Mouse (Mus musculus): ENCODE measurements at regions not wholly inside any gene's neighbourhood (a gene's known extent, or its start where the extent isn't known, plus 50 kb on each side); places are given as distances from the start of the nearest gene placed in this dataset.

DNA sequence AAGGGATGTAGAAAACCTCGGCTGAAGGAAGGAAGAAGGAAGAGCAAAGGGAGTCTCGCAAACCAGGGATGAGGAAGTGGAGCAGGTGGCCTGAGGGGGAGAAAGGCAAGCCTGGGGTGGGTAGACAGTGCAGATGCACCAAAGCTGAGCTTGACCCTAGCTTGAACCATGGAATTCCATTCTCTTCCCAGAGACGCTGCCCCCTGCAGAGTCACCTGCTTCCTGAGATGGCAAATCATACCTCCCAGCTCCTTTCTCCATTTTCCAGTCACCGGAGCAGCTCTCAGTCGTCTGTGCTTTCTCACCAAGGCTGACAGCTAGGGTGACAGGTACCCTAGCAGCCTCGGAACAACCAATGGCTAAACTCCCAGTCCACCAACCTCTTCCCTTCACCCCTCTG is 197.0 kb downstream of the Gm9195 start:
- Histone ChIP-seq H3K9me3 (ENCODE audit: control insufficient read depth, low read length) (no peaks in the 10 kb centered on the region), H3K4me1 (ENCODE audit: control insufficient read depth, insufficient read depth, low read length) (no peaks in the 10 kb centered on the region), H3K27ac (ENCODE audit: low read depth, low read length) (no peak overlapping the region), H3K9ac (ENCODE audit: low read length) (no peak overlapping the region), H3K27me3 (ENCODE audit: control insufficient read depth, insufficient read depth, low read length) (no peaks in the 10 kb centered on the region), H3K36me3 (ENCODE audit: control insufficient read depth, insufficient read depth, low read length) (no peaks in the 10 kb centered on the region), H3K4me3 (ENCODE audit: low read depth, low read length) (no peak overlapping the region), H3K4me2 (ENCODE audit: low read depth) (no peak overlapping the region)
- ATAC-seq (ENCODE audit: insufficient read depth, low FRiP score, low TSS enrichment) (no peak), DNase-seq (ENCODE audit: low spot score) (no peak)
- 28% methylated on average over 6 of the region's 6 CpGs for WGBS

DNA sequence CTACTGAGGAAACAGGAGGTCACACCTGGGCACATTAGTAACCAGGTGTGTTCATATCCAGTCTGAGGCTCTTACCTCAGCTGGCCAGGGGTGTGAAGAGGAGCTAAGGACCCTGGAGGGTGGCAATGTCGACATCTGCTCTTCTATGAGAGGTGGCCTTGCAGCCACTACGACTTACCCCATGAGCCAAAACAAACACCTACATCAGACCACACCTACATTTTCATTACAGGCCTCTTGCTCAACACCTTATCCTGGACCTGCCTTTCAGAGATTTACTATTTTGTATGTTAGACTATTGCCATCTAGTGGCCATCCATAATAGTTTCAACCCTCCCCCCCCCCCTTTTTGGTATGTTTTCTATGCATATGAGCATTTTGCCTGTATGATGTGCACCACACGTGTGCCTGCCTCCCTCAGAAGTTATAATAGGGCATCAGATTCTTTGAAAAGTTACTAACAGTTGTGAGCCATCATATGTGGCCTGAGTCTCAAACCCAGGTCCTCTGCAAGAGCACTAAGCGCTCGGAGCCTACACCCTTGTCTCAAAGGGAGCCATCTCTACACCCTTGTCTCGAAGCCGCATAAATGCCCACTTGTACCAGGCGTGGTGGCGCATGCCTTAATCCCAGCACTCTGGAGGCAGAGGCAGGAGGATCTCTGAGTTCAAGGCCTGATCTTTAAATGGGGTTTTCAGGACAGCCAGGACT is 197.8 kb downstream of the Gm9195 start:
- DNase-seq (ENCODE audit: low spot score): peak; percentile 35
- Histone ChIP-seq H3K36me3 (ENCODE audit: control insufficient read depth, insufficient read depth, low read length) (no peaks in the 10 kb centered on the region), H3K4me1 (ENCODE audit: control insufficient read depth, insufficient read depth, low read length) (no peaks in the 10 kb centered on the region), H3K4me3 (ENCODE audit: low read depth, low read length) (no peak overlapping the region), H3K27me3 (ENCODE audit: control insufficient read depth, insufficient read depth, low read length) (no peaks in the 10 kb centered on the region), H3K9me3 (ENCODE audit: control insufficient read depth, low read length) (no peaks in the 10 kb centered on the region), H3K9ac (ENCODE audit: low read length) (no peak overlapping the region), H3K27ac (ENCODE audit: low read depth, low read length) (no peak overlapping the region), H3K4me2 (ENCODE audit: low read depth) (no peak overlapping the region)
- 68% methylated on average over 9 of the region's 9 CpGs for whole genome bisulfite sequencing
- no peak for ATAC-seq (ENCODE audit: insufficient read depth, low FRiP score, low TSS enrichment)

DNA sequence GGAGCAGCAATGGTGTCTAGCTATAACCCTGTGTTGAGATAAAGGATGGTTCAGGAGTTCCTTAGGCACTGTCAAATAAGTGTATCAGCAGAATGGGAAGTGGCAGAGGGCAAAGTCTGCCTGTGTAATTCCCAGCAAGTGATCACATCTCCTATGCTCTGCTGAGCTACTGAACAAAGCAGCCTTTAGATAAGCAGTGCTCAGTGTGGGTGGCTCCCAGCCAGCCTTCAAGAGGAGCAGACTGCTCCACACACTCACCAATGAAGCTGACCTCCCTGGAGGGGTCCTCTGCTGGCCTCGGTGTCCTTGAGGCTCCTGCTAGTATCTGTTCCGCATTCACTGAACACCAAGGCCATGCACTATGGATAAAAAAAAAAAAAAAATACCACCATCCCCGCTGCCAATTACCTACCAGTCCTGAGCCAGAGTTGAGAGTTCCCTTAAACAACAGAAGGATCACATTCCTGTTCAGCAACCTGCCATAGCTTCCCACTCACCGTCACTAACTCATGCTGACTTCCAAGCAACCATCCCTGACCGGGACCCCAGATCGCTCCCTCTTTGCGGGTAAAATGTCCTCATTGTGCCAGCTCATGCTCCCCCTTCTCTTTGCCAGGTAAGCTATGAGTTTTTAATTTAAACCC is 198.9 kb downstream of the Gm9195 start:
- ATAC-seq (ENCODE audit: insufficient read depth, low FRiP score, low TSS enrichment) (no peak), DNase-seq (ENCODE audit: low spot score) (no peak)
- Histone ChIP-seq H3K36me3 (ENCODE audit: control insufficient read depth, insufficient read depth, low read length) (no peaks in the 10 kb centered on the region), H3K4me3 (ENCODE audit: low read depth, low read length) (no peak overlapping the region), H3K27me3 (ENCODE audit: control insufficient read depth, insufficient read depth, low read length) (no peaks in the 10 kb centered on the region), H3K4me2 (ENCODE audit: low read depth) (no peak overlapping the region), H3K9ac (ENCODE audit: low read length) (no peak overlapping the region), H3K9me3 (ENCODE audit: control insufficient read depth, low read length) (no peaks in the 10 kb centered on the region), H3K4me1 (ENCODE audit: control insufficient read depth, insufficient read depth, low read length) (no peaks in the 10 kb centered on the region), H3K27ac (ENCODE audit: low read depth, low read length) (no peak overlapping the region)
- 85% methylated on average over 7 of the region's 7 CpGs for WGBS

DNA sequence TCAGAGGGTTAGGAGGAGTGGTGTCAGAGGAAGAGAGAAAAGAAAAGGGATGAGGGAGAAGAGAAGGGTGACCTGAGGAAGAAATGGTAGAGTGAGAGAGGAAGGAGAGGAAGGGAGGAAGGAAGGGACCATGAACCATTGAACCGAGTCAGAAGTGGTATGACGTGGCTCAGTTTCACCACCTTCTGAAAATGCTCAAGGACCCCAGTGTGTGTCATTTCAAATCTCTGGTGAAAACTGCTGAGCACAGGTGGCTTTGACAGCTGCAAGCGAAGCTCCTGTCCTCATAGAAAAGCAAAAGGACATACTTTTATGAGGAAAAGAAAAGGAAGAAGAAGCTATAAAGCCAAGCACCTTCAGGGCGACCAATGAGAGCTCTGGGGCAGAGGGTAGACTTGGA is 214.3 kb downstream of the Gm9195 start:
- H3K9me3 ChIP-seq (ENCODE audit: control insufficient read depth, low read length): no peaks in the 10 kb centered on the region
- no peak overlapping the region for H3K9ac ChIP-seq (ENCODE audit: low read length)
- no peak for ATAC-seq (ENCODE audit: insufficient read depth, low FRiP score, low TSS enrichment)

DNA sequence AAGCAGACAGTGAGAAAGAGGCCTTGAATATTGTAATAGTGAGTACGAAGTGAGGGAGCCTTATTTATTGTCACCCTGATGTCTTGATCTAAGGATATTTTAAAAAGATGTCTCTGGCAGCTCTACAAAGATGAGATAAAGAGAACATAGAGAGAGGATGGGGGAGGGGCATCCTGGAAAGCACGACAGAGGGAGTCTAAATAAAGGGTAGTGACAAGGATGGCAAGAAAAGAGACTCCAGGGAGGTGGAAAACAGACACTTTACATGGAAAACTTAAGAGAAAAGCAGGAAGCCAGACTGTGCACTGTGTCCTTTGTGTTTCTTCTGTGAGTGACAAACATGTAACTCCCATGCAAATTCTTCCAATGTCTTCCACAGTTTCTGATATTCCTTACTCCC is 232.4 kb downstream of the Gm9195 start:
- H3K4me3 ChIP-seq (ENCODE audit: low read depth, low read length): no peak overlapping the region
- no peak overlapping the region for H3K9ac ChIP-seq (ENCODE audit: low read length)
- DNase-seq (ENCODE audit: low spot score) (no peak), ATAC-seq (ENCODE audit: insufficient read depth, low FRiP score, low TSS enrichment) (no peak)
- H3K36me3 ChIP-seq (ENCODE audit: control insufficient read depth, insufficient read depth, low read length): no peaks in the 10 kb centered on the region
- H3K4me2 ChIP-seq (ENCODE audit: low read depth): no peak overlapping the region
- H3K4me1 ChIP-seq (ENCODE audit: control insufficient read depth, insufficient read depth, low read length): no peaks in the 10 kb centered on the region
- H3K27me3 ChIP-seq (ENCODE audit: control insufficient read depth, insufficient read depth, low read length): no peaks in the 10 kb centered on the region
- H3K27ac ChIP-seq (ENCODE audit: low read depth, low read length): no peak overlapping the region
- WGBS: 62% methylated on average over 2 of the region's 2 CpGs
- no peaks in the 10 kb centered on the region for H3K9me3 ChIP-seq (ENCODE audit: control insufficient read depth, low read length)

More for the DNA sequence above, 214.3 kb downstream of the Gm9195 start:
- H3K27ac ChIP-seq (ENCODE audit: low read depth, low read length): no peak overlapping the region
- no peaks in the 10 kb centered on the region for H3K27me3 ChIP-seq (ENCODE audit: control insufficient read depth, insufficient read depth, low read length)
- no peak overlapping the region for H3K4me2 ChIP-seq (ENCODE audit: low read depth)
- no peaks in the 10 kb centered on the region for H3K36me3 ChIP-seq (ENCODE audit: control insufficient read depth, insufficient read depth, low read length)
- no peak overlapping the region for H3K4me3 ChIP-seq (ENCODE audit: low read depth, low read length)
- no peak for DNase-seq (ENCODE audit: low spot score)
- H3K4me1 ChIP-seq (ENCODE audit: control insufficient read depth, insufficient read depth, low read length): no peaks in the 10 kb centered on the region
- 82% methylated on average over 4 of the region's 4 CpGs for WGBS

DNA sequence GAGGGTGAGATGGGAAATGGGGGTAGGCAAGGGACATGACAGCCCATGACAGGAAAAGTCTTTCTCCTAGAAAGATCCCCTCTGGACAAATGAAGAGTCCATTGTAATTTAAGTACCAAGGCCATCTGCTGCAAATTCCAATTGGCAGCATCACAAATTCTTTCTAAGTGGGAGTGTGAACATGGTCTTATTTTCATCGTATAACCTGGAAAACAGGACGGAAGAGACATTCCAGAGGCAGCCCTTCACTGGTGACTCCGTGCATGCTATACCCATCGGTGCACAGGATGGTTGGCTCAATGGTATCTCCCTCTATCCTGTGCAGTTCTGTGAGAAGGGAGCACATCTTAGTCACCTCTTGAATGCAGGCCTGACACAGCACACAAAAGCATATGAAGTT is 249.8 kb downstream of the Gm9195 start:
- H3K27ac ChIP-seq (ENCODE audit: low read depth, low read length): no peak overlapping the region
- H3K9ac ChIP-seq (ENCODE audit: low read length): no peak overlapping the region
- H3K4me2 ChIP-seq (ENCODE audit: low read depth): no peak overlapping the region
- H3K4me1 ChIP-seq (ENCODE audit: control insufficient read depth, insufficient read depth, low read length): no peaks in the 10 kb centered on the region
- WGBS: 91% methylated on average over 4 of the region's 4 CpGs
- H3K4me3 ChIP-seq (ENCODE audit: low read depth, low read length): no peak overlapping the region
- no peaks in the 10 kb centered on the region for H3K27me3 ChIP-seq (ENCODE audit: control insufficient read depth, insufficient read depth, low read length)
- ATAC-seq (ENCODE audit: insufficient read depth, low FRiP score, low TSS enrichment): no peak
- no peaks in the 10 kb centered on the region for H3K9me3 ChIP-seq (ENCODE audit: control insufficient read depth, low read length)
- DNase-seq (ENCODE audit: low spot score): no peak
- H3K36me3 ChIP-seq (ENCODE audit: control insufficient read depth, insufficient read depth, low read length): no peaks in the 10 kb centered on the region

DNA sequence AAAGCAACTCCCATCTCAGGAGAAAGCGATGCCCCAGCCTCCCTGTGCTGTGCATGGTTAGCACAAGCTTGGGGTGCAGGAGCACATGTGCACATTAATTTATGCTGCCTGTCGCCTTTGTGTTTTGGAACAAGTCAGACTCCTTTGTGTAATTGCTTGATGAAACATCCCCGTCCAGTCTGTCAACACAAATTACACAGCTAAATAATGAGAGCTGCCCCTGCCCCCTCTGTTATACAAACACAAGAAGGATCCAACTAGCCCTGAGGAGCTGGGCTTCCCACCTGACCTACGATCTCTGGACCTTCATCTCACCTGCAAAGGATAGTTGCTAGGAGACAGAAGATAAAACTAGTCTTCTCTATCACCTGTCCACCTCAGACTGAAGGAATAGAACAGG is 251.4 kb downstream of the Gm9195 start:
- ATAC-seq (ENCODE audit: insufficient read depth, low FRiP score, low TSS enrichment) (no peak), DNase-seq (ENCODE audit: low spot score) (no peak)
- Histone ChIP-seq H3K9ac (ENCODE audit: low read length) (no peak overlapping the region), H3K9me3 (ENCODE audit: control insufficient read depth, low read length) (no peaks in the 10 kb centered on the region), H3K4me3 (ENCODE audit: low read depth, low read length) (no peak overlapping the region), H3K36me3 (ENCODE audit: control insufficient read depth, insufficient read depth, low read length) (no peaks in the 10 kb centered on the region), H3K4me2 (ENCODE audit: low read depth) (no peak overlapping the region), H3K4me1 (ENCODE audit: control insufficient read depth, insufficient read depth, low read length) (no peaks in the 10 kb centered on the region), H3K27ac (ENCODE audit: low read depth, low read length) (no peak overlapping the region), H3K27me3 (ENCODE audit: control insufficient read depth, insufficient read depth, low read length) (no peaks in the 10 kb centered on the region)
- 45% methylated on average over 4 of the region's 4 CpGs for WGBS

DNA sequence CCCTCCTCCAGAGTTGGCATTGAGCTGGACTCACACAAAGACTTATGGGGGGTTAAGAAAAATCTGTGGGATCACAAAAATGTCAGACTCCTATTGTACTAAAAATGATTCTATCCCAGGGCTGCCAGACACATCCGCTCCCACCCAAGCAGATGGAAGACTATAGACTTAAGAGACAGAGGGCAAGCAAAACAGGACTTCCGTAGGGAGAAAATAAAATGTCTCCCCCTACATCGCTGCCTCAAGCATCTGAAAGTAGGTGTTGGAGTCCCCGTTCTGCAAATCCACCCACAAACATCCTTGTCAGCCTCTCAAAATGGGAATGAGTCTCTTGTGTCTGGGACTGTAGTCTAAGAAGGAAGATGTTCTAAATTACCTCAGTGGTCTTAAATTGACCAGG is 253.3 kb downstream of the Gm9195 start:
- Histone ChIP-seq H3K36me3 (ENCODE audit: control insufficient read depth, insufficient read depth, low read length) (no peaks in the 10 kb centered on the region), H3K4me1 (ENCODE audit: control insufficient read depth, insufficient read depth, low read length) (no peaks in the 10 kb centered on the region), H3K27ac (ENCODE audit: low read depth, low read length) (no peak overlapping the region), H3K27me3 (ENCODE audit: control insufficient read depth, insufficient read depth, low read length) (no peaks in the 10 kb centered on the region), H3K9me3 (ENCODE audit: control insufficient read depth, low read length) (no peaks in the 10 kb centered on the region), H3K9ac (ENCODE audit: low read length) (no peak overlapping the region), H3K4me3 (ENCODE audit: low read depth, low read length) (no peak overlapping the region), H3K4me2 (ENCODE audit: low read depth) (no peak overlapping the region)
- WGBS: 89% methylated on average over 4 of the region's 4 CpGs
- DNase-seq (ENCODE audit: low spot score) (no peak), ATAC-seq (ENCODE audit: insufficient read depth, low FRiP score, low TSS enrichment) (no peak)

Measured in neural tube, embryonic 11.5 days (tissue).